Mouse (Mus musculus) left cerebral cortex, postnatal 4 days (tissue): ENCODE results near the gene Eipr1. TPM values are rescaled to one million over a fixed set of nuclear protein-coding genes. Genes with fewer than 3 reads are reported as not detected.

ENCODE experiments used
- total RNA-seq, 2 experiments: library from RNA; stranded (reverse); gene quantifications; 2 replicates each; pipeline ENCODE4 v1.2.3; 2021

Gene Eipr1
- total RNA-seq, 2 experiments from 2014 or later: 46.2 to 49.9 TPM

Other genes with a start within 250 kb of the Eipr1 start
- gene Dcdc2c, start 199.4 kb upstream of the Eipr1 start, total RNA-seq: under 1 TPM; 0.70 to 0.74 TPM
- under 1 TPM; 0.54 to 0.66 TPM for gene Allc, start 169.3 kb upstream of the Eipr1 start, total RNA-seq
- under 1 TPM; 0.26 to 0.77 TPM for gene Colec11, start 128.4 kb upstream of the Eipr1 start, total RNA-seq
- gene Rps7, start 115.8 kb upstream of the Eipr1 start, total RNA-seq: 100 to 1,000 TPM; 462 to 484 TPM
- gene Rnaseh1, start 102.2 kb upstream of the Eipr1 start, total RNA-seq: 10 to 100 TPM; 15.4 to 15.5 TPM
- gene Adi1, start 76.6 kb upstream of the Eipr1 start, total RNA-seq: 10 to 100 TPM; 10.8 to 12.5 TPM
- 10 to 100 TPM; 40.8 to 41.8 TPM for gene Trappc12, start 1.3 kb upstream of the Eipr1 start, total RNA-seq